Comparison of ENCODE assay signal across 9 mouse cellular contexts in the genomic region with DNA sequence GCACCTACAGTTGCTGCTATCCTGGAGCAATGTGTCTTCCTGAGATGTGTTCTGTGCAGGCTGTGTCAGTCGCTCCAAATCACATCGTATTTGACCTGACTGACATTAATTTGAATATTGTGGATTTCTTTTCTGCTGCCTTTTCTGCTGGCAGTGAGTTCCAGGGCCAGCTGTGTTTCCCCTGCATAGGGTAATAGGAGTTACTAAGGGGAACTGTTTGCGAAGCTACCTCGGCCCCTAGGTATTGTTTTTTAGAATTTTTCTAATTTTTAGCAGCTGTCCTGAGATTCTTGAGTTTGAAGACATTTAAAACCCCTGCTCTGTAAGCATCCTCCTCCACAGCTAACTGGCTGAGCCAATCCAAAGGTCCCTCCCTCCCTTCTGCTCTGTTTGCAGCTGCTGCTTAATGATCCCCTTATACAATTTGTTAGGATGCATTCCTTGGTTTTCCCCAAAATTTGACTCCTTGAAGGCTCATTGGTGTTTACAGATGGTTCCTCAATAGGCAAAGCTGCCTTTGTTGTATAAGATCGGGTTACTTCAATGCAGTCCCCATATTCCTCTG. TPM values are rescaled to one million over a fixed set of nuclear protein-coding genes. Genes with fewer than 3 reads are reported as not detected.
A peak's percentile ranks its signal among the peaks of the same experiment; 100 is the strongest.
DNase-seq lines count a peak whose midpoint lies in the region; ATAC-seq lines count a peak whose summit lies in the region.
"Had no signal": no experiment of that assay in that cellular context is flagged by ENCODE, and none has a peak within 500 bp of the region (broad histone marks: within the 10 kb centered on the region; RNA-seq: fewer than 3 reads in every experiment).

No protein-coding gene starts in this region.

- no peak for ATAC-seq in liver, embryonic 11.5 days (replicated peaks; ENCODE audit: low FRiP score)
- no peak for ATAC-seq in intestine, embryonic 15.5 days
- ATAC-seq in neural tube, embryonic 12.5 days (ENCODE audit: low FRiP score, low read depth), result no peak

- peak overlapping the region; percentile 56 for H3K4me3 ChIP-seq in liver, embryonic 11.5 days (ENCODE audit: low read depth, low read length)
- peak overlapping the region; percentile 62 for H3K4me3 ChIP-seq in forebrain, embryonic 10.5 days
- H3K4me3 ChIP-seq in intestine, embryonic 15.5 days (replicated peaks), result peak overlapping the region; percentile 45
- peak overlapping the region; percentile 49 for H3K4me3 ChIP-seq in neural tube, embryonic 12.5 days

- DNase-seq in liver, embryonic 11.5 days (ENCODE audit: low spot score), result no peak
- no peak for DNase-seq in liver
- DNase-seq in forebrain, embryonic 10.5 days (ENCODE audit: extremely low spot score, low spot score), result no peak
- no peak for DNase-seq in right cerebral cortex, postnatal 10 days (ENCODE audit: low spot score in 2 of 2)
- no peak for DNase-seq in thymus, adult 18-20 months
- DNase-seq in lung, postnatal 36 days, result no peak

- H3K9me3 ChIP-seq in liver, embryonic 11.5 days (ENCODE audit: control insufficient read depth, low read length), result no peaks in the 10 kb centered on the region
- H3K9me3 ChIP-seq in forebrain, embryonic 10.5 days, result no peaks in the 10 kb centered on the region
- H3K9me3 ChIP-seq in intestine, embryonic 15.5 days, result no peaks in the 10 kb centered on the region
- no peaks in the 10 kb centered on the region for H3K9me3 ChIP-seq in neural tube, embryonic 12.5 days

- H3K36me3 ChIP-seq in liver, embryonic 11.5 days (ENCODE audit: control insufficient read depth, insufficient read depth, low read length), result no peaks in the 10 kb centered on the region
- H3K36me3 ChIP-seq in forebrain, embryonic 10.5 days (replicated peaks), result no peaks in the 10 kb centered on the region
- H3K36me3 ChIP-seq in intestine, embryonic 15.5 days, result no peaks in the 10 kb centered on the region
- H3K36me3 ChIP-seq in neural tube, embryonic 12.5 days, result no peaks in the 10 kb centered on the region

- no peaks in the 10 kb centered on the region for H3K4me1 ChIP-seq in liver, embryonic 11.5 days (replicated peaks; ENCODE audit: control insufficient read depth, insufficient read depth, low read length)
- peaks cover 9% of the 10 kb centered on the region for H3K4me1 ChIP-seq in forebrain, embryonic 10.5 days
- no peaks in the 10 kb centered on the region for H3K4me1 ChIP-seq in intestine, embryonic 15.5 days (replicated peaks)
- H3K4me1 ChIP-seq in neural tube, embryonic 12.5 days, result no peaks in the 10 kb centered on the region

- no peak overlapping the region for H3K27ac ChIP-seq in liver, embryonic 11.5 days (ENCODE audit: low read depth, low read length)
- peak overlapping the region; percentile 85 for H3K27ac ChIP-seq in forebrain, embryonic 10.5 days
- no peak overlapping the region for H3K27ac ChIP-seq in intestine, embryonic 15.5 days
- peak overlapping the region; percentile 57; the same call in 1 of the 2 replicates for H3K27ac ChIP-seq in neural tube, embryonic 12.5 days

- peak overlapping the region; percentile 85 for H3K4me2 ChIP-seq in liver, embryonic 11.5 days
- peak overlapping the region; percentile 78 for H3K4me2 ChIP-seq in intestine, embryonic 15.5 days (replicated peaks)
- peak overlapping the region; percentile 72 for H3K4me2 ChIP-seq in neural tube, embryonic 12.5 days (replicated peaks)

- no peaks in the 10 kb centered on the region for H3K27me3 ChIP-seq in liver, embryonic 11.5 days (replicated peaks; ENCODE audit: control insufficient read depth, insufficient read depth, low read length)
- 0 out of 2 replicates have a peak, but pooled peaks cover 9% of the 10 kb centered on the region for H3K27me3 ChIP-seq in forebrain, embryonic 10.5 days (ENCODE audit: poor library complexity, severe bottlenecking)
- H3K27me3 ChIP-seq in intestine, embryonic 15.5 days (replicated peaks), result no peaks in the 10 kb centered on the region
- H3K27me3 ChIP-seq in neural tube, embryonic 12.5 days (replicated peaks), result peaks cover 5% of the 10 kb centered on the region; the same call in 1 of the 2 replicates

- no peak overlapping the region for H3K9ac ChIP-seq in liver, embryonic 11.5 days (ENCODE audit: low read depth, low read length)
- no peak overlapping the region for H3K9ac ChIP-seq in intestine, embryonic 15.5 days
- peak overlapping the region; percentile 61 for H3K9ac ChIP-seq in neural tube, embryonic 12.5 days

- 39% methylated on average over 5 of the region's 5 CpGs for WGBS in liver, embryonic 11.5 days
- WGBS in forebrain, embryonic 10.5 days, result 28% methylated on average over 5 of the region's 5 CpGs
- WGBS in intestine, embryonic 15.5 days, result 33% methylated on average over 5 of the region's 5 CpGs
- WGBS in neural tube, embryonic 12.5 days, result 27% methylated on average over 5 of the region's 5 CpGs

RNA-seq across cellular contexts. Expression of a gene that starts 10.2 kb away (rescaled TPM):
- not detected in 2 replicates for polyA plus RNA-seq in liver, embryonic 11.5 days (2014; fragmentation: Nextera tagmentation; extraction: Ambion mirVana)
- not detected in 2 replicates for polyA plus RNA-seq in forebrain, embryonic 10.5 days (2016; fragmentation: Nextera tagmentation; extraction: Ambion mirVana)
- not detected in 2 replicates for polyA plus RNA-seq in intestine, embryonic 15.5 days (2015; fragmentation: Nextera tagmentation; extraction: Ambion mirVana)
- polyA plus RNA-seq in neural tube, embryonic 12.5 days (2016; fragmentation: Nextera tagmentation; extraction: Ambion mirVana), result not detected in 2 replicates
- polyA plus RNA-seq: gonadal fat pad, adult 2 months had no signal

RNA-seq across cellular contexts. Expression of a gene that starts 29.5 kb away (rescaled TPM):
- polyA plus RNA-seq in liver, embryonic 11.5 days (2014; fragmentation: Nextera tagmentation; extraction: Ambion mirVana), result 0.25 TPM in 1 of 2 replicates, not detected in the other
- polyA plus RNA-seq in forebrain, embryonic 10.5 days (2016; fragmentation: Nextera tagmentation; extraction: Ambion mirVana), result 0.21 TPM in 1 of 2 replicates, not detected in the other
- not detected in 2 replicates for polyA plus RNA-seq in intestine, embryonic 15.5 days (2015; fragmentation: Nextera tagmentation; extraction: Ambion mirVana)
- not detected in 2 replicates for polyA plus RNA-seq in neural tube, embryonic 12.5 days (2016; fragmentation: Nextera tagmentation; extraction: Ambion mirVana)
- polyA plus RNA-seq: gonadal fat pad, adult 2 months had no signal

RNA-seq across cellular contexts. Expression of a gene that starts 43.7 kb away (rescaled TPM):
- polyA plus RNA-seq in liver, embryonic 11.5 days (2014; fragmentation: Nextera tagmentation; extraction: Ambion mirVana), result 13.1 and 14.9 TPM in 2 replicates
- polyA plus RNA-seq in forebrain, embryonic 10.5 days (2016; fragmentation: Nextera tagmentation; extraction: Ambion mirVana), result 20.5 and 23.9 TPM in 2 replicates
- 12.5 and 13.6 TPM in 2 replicates for polyA plus RNA-seq in intestine, embryonic 15.5 days (2015; fragmentation: Nextera tagmentation; extraction: Ambion mirVana)
- 25.4 and 27.5 TPM in 2 replicates for polyA plus RNA-seq in neural tube, embryonic 12.5 days (2016; fragmentation: Nextera tagmentation; extraction: Ambion mirVana)

RNA-seq across cellular contexts. Expression of a gene that starts 52.4 kb away (rescaled TPM):
- not detected in 2 replicates for polyA plus RNA-seq in liver, embryonic 11.5 days (2014; fragmentation: Nextera tagmentation; extraction: Ambion mirVana)
- polyA plus RNA-seq in forebrain, embryonic 10.5 days (2016; fragmentation: Nextera tagmentation; extraction: Ambion mirVana), result not detected in 2 replicates
- not detected in 2 replicates for polyA plus RNA-seq in intestine, embryonic 15.5 days (2015; fragmentation: Nextera tagmentation; extraction: Ambion mirVana)
- not detected in 2 replicates for polyA plus RNA-seq in neural tube, embryonic 12.5 days (2016; fragmentation: Nextera tagmentation; extraction: Ambion mirVana)
- polyA plus RNA-seq: gonadal fat pad, adult 2 months had no signal

RNA-seq across cellular contexts. Expression of a gene that starts 57.9 kb away (rescaled TPM):
- polyA plus RNA-seq in liver, embryonic 11.5 days (2014; fragmentation: Nextera tagmentation; extraction: Ambion mirVana), result 101 and 112 TPM in 2 replicates
- 94.4 and 98.2 TPM in 2 replicates for polyA plus RNA-seq in forebrain, embryonic 10.5 days (2016; fragmentation: Nextera tagmentation; extraction: Ambion mirVana)
- 124 and 141 TPM in 2 replicates for polyA plus RNA-seq in intestine, embryonic 15.5 days (2015; fragmentation: Nextera tagmentation; extraction: Ambion mirVana)
- 84.2 and 94.0 TPM in 2 replicates for polyA plus RNA-seq in neural tube, embryonic 12.5 days (2016; fragmentation: Nextera tagmentation; extraction: Ambion mirVana)

Comparison
In these comparisons a context has a peak if more than half of its experiments do, and no peak if none do; other contexts are left out.
1. H3K27ac ChIP-seq: peak in forebrain, embryonic 10.5 days (single experiment) and neural tube, embryonic 12.5 days (single experiment); none in liver, embryonic 11.5 days (single experiment) and intestine, embryonic 15.5 days (single experiment).
2. Peak in every context shown above with its lines, with median percentiles within 50 percentile points of each other: H3K4me2 ChIP-seq and H3K4me3 ChIP-seq.